Mouse (Mus musculus): ENCODE data around the gene BC048403.
A peak's percentile ranks its signal among the peaks of the same experiment; 100 is the strongest.
"Not testable (repeated sequence)": the region's sequence is repeated elsewhere in the genome, so short reads cannot be mapped to it uniquely, and the experiment has no call there.

BC048403 gene

GRCm38 (mm10) chr10:121756677-121757076, 16.9 kb downstream of the BC048403 start:
- no peak for DNase-seq (ENCODE audit: inconsistent ontology term)

GRCm38 (mm10) chr10:121759095-121759494, 19.4 kb downstream of the BC048403 start:
- DNase-seq (ENCODE audit: inconsistent ontology term) = no peak

- DNase-seq (ENCODE audit: inconsistent ontology term) = no peak
Measured at GRCm38 (mm10) chr10:121762141-121762540, 22.4 kb downstream of the BC048403 start.

- DNase-seq (ENCODE audit: inconsistent ontology term) = no peak
Measured at GRCm38 (mm10) chr10:121763191-121763590, 23.5 kb downstream of the BC048403 start.

GRCm38 (mm10) chr10:121764469-121765173, 24.9 kb downstream of the BC048403 start:
- DNase-seq (ENCODE audit: inconsistent ontology term) = no peak

- DNase-seq (ENCODE audit: inconsistent ontology term) = no peak
Measured at GRCm38 (mm10) chr10:121765174-121766057, 25.7 kb downstream of the BC048403 start.

- DNase-seq (ENCODE audit: inconsistent ontology term) = not testable (repeated sequence)
Measured at GRCm38 (mm10) chr10:121767295-121767694, 27.6 kb downstream of the BC048403 start.

- DNase-seq (ENCODE audit: inconsistent ontology term) = no peak
Measured at GRCm38 (mm10) chr10:121769711-121770110, 30.0 kb downstream of the BC048403 start.

- DNase-seq (ENCODE audit: inconsistent ontology term) = peak; percentile 48
Measured at GRCm38 (mm10) chr10:121770624-121771577, 31.2 kb downstream of the BC048403 start.

GRCm38 (mm10) chr10:121773813-121774212, 34.1 kb downstream of the BC048403 start:
- no peak for DNase-seq (ENCODE audit: inconsistent ontology term)

- DNase-seq (ENCODE audit: inconsistent ontology term) = no peak
Measured at GRCm38 (mm10) chr10:121775990-121776389, 36.3 kb downstream of the BC048403 start.

GRCm38 (mm10) chr10:121781159-121781558, 41.4 kb downstream of the BC048403 start:
- DNase-seq (ENCODE audit: inconsistent ontology term) = no peak

GRCm38 (mm10) chr10:121788536-121788935, 48.8 kb downstream of the BC048403 start:
- no peak for DNase-seq (ENCODE audit: inconsistent ontology term)

GRCm38 (mm10) chr10:121790078-121790477, 50.3 kb downstream of the BC048403 start:
- no peak for DNase-seq (ENCODE audit: inconsistent ontology term)

- DNase-seq (ENCODE audit: inconsistent ontology term) = no peak
Measured at GRCm38 (mm10) chr10:121792661-121793060, 52.9 kb downstream of the BC048403 start.

- no peak for DNase-seq (ENCODE audit: inconsistent ontology term)
Measured at GRCm38 (mm10) chr10:121794486-121794885, 54.7 kb downstream of the BC048403 start.

GRCm38 (mm10) chr10:121796027-121796802, 56.5 kb downstream of the BC048403 start:
- no peak for DNase-seq (ENCODE audit: inconsistent ontology term)

GRCm38 (mm10) chr10:121800041-121800440, 60.3 kb downstream of the BC048403 start:
- no peak for DNase-seq (ENCODE audit: inconsistent ontology term)
